Mouse (Mus musculus): ENCODE measurements around the gene Gapdhs. TPM values are rescaled to one million over a fixed set of nuclear protein-coding genes. Genes with fewer than 3 reads are reported as not detected.
A peak's percentile ranks its signal among the peaks of the same experiment; 100 is the strongest.
"Not testable (repeated sequence)": the region's sequence is repeated elsewhere in the genome, so short reads cannot be mapped to it uniquely, and the experiment has no call there.

Gapdhs gene
- polyA plus RNA-seq, 1 experiment from 2014 or later = not detected

- peak; percentile 43; the same call in 1 of the 2 replicates for ATAC-seq (ENCODE audit: insufficient read depth)
- no peaks in the 10 kb centered on the region for H3K9me3 ChIP-seq (replicated peaks)
- no peak overlapping the region for H3K27ac ChIP-seq (replicated peaks)
- WGBS (ENCODE audit: insufficient replicate concordance) = 26% methylated on average over 4 of the region's 4 CpGs
- peaks cover 3% of the 10 kb centered on the region; the same call in 1 of the 2 replicates for H3K4me1 ChIP-seq (replicated peaks)
- no peak overlapping the region for H3K4me3 ChIP-seq (replicated peaks)
- H3K9ac ChIP-seq = no peak overlapping the region
- H3K36me3 ChIP-seq (replicated peaks) = no peaks in the 10 kb centered on the region
- H3K27me3 ChIP-seq = no peaks in the 10 kb centered on the region
- H3K4me2 ChIP-seq = no peak overlapping the region
Measured at GRCm38 (mm10) chr7:30744022-30744598, 629 bp upstream of the Gapdhs start.

GRCm38 (mm10) chr7:30742570-30742969 lies 911 bp downstream of the Gapdhs start:
- H3K27me3 ChIP-seq; H3K9ac ChIP-seq; H3K4me2 ChIP-seq; H3K4me1 ChIP-seq (replicated peaks); ATAC-seq (ENCODE audit: insufficient read depth); H3K36me3 ChIP-seq (replicated peaks); H3K9me3 ChIP-seq (replicated peaks); H3K27ac ChIP-seq (replicated peaks); H3K4me3 ChIP-seq (replicated peaks): not testable (repeated sequence)
- 59% methylated on average over 2 of the region's 2 CpGs for WGBS (ENCODE audit: insufficient replicate concordance)

GRCm38 (mm10) chr7:30736211-30736610 lies 7.3 kb downstream of the Gapdhs start:
- H3K9me3 ChIP-seq (replicated peaks) = no peaks in the 10 kb centered on the region
- no peak overlapping the region for H3K4me2 ChIP-seq
- H3K27me3 ChIP-seq = no peaks in the 10 kb centered on the region
- H3K4me1 ChIP-seq (replicated peaks) = no peaks in the 10 kb centered on the region
- WGBS (ENCODE audit: insufficient replicate concordance) = 82% methylated on average over 3 of the region's 3 CpGs
- no peak overlapping the region for H3K27ac ChIP-seq (replicated peaks)
- ATAC-seq (ENCODE audit: insufficient read depth) = no peak
- H3K4me3 ChIP-seq (replicated peaks) = no peak overlapping the region
- no peak overlapping the region for H3K9ac ChIP-seq
- H3K36me3 ChIP-seq (replicated peaks) = peaks cover 21% of the 10 kb centered on the region; the same call in 1 of the 2 replicates

- peaks cover 24% of the 10 kb centered on the region for H3K4me1 ChIP-seq (replicated peaks)
- WGBS (ENCODE audit: insufficient replicate concordance) = 19% methylated on average over 19 of the region's 22 CpGs
- not testable (repeated sequence) for H3K9me3 ChIP-seq (replicated peaks); ATAC-seq (ENCODE audit: insufficient read depth); H3K27me3 ChIP-seq
- peak overlapping the region; percentile 84 for H3K4me3 ChIP-seq (replicated peaks)
- peaks cover 24% of the 10 kb centered on the region; the same call in 1 of the 2 replicates for H3K36me3 ChIP-seq (replicated peaks)
- peak overlapping the region; percentile 91 for H3K27ac ChIP-seq (replicated peaks)
- peak overlapping the region; percentile 77 for H3K9ac ChIP-seq
- peak overlapping the region; percentile 94 for H3K4me2 ChIP-seq
Measured at GRCm38 (mm10) chr7:30730064-30730722, 13.3 kb downstream of the Gapdhs start.

GRCm38 (mm10) chr7:30729396-30730063 lies 14.0 kb downstream of the Gapdhs start, which contains the start of gene Tmem147:
Tmem147 (minus strand) TSS chr7:30729540.
- no peaks in the 10 kb centered on the region for H3K27me3 ChIP-seq
- H3K4me3 ChIP-seq (replicated peaks) = peak within 1 kb of the TSS; percentile 84
- under 1% methylated on average over 60 of the region's 60 CpGs for WGBS (ENCODE audit: insufficient replicate concordance)
- peaks cover 24% of the 10 kb centered on the region for H3K4me1 ChIP-seq (replicated peaks)
- H3K9me3 ChIP-seq (replicated peaks) = no peaks in the 10 kb centered on the region
- peak; percentile 93 for ATAC-seq (ENCODE audit: insufficient read depth)
- H3K36me3 ChIP-seq (replicated peaks) = peaks cover 21% of the 10 kb centered on the region; the same call in 1 of the 2 replicates
- H3K4me2 ChIP-seq = peak within 1 kb of the TSS; percentile 94
- H3K27ac ChIP-seq (replicated peaks) = peak within 1 kb of the TSS; percentile 91
- peak within 1 kb of the TSS; percentile 77 for H3K9ac ChIP-seq

GRCm38 (mm10) chr7:30728739-30729395 lies 14.6 kb downstream of the Gapdhs start:
- Histone ChIP-seq H3K27ac (replicated peaks) (peak overlapping the region; percentile 91), H3K4me2 (peak overlapping the region; percentile 94)

GRCm38 (mm10) chr7:30728214-30728613 lies 15.3 kb downstream of the Gapdhs start:
- Histone ChIP-seq H3K27me3 (no peaks in the 10 kb centered on the region), H3K27ac (replicated peaks) (no peak overlapping the region; the same call in 1 of the 2 replicates), H3K4me1 (replicated peaks) (peaks cover 30% of the 10 kb centered on the region), H3K9me3 (replicated peaks) (no peaks in the 10 kb centered on the region), H3K4me3 (replicated peaks) (peak overlapping the region; percentile 84), H3K9ac (peak overlapping the region; percentile 77; the same call in 1 of the 2 replicates), H3K36me3 (replicated peaks) (peaks cover 19% of the 10 kb centered on the region; the same call in 1 of the 2 replicates), H3K4me2 (peak overlapping the region; percentile 94)
- 60% methylated on average over 6 of the region's 6 CpGs for WGBS (ENCODE audit: insufficient replicate concordance)
- ATAC-seq (ENCODE audit: insufficient read depth) = no peak

More at GRCm38 (mm10) chr7:30728739-30729395, 14.6 kb downstream of the Gapdhs start:
- Histone ChIP-seq H3K4me1 (replicated peaks) (peaks cover 24% of the 10 kb centered on the region), H3K9me3 (replicated peaks) (no peaks in the 10 kb centered on the region), H3K36me3 (replicated peaks) (peaks cover 19% of the 10 kb centered on the region; the same call in 1 of the 2 replicates), H3K27me3 (no peaks in the 10 kb centered on the region), H3K4me3 (replicated peaks) (peak overlapping the region; percentile 84), H3K9ac (peak overlapping the region; percentile 77)
- peak; percentile 29 for ATAC-seq (ENCODE audit: insufficient read depth)
- 5% methylated on average over 26 of the region's 26 CpGs for WGBS (ENCODE audit: insufficient replicate concordance)

- H3K36me3 ChIP-seq (replicated peaks) = 0 out of 2 replicates have a peak, but pooled peaks cover 12% of the 10 kb centered on the region
- 53% methylated on average over 6 of the region's 6 CpGs for WGBS (ENCODE audit: insufficient replicate concordance)
- ATAC-seq (ENCODE audit: insufficient read depth) = no peak
- no peak overlapping the region for H3K9ac ChIP-seq
- H3K4me3 ChIP-seq (replicated peaks) = no peak overlapping the region
- H3K27me3 ChIP-seq = no peaks in the 10 kb centered on the region
- no peak overlapping the region for H3K27ac ChIP-seq (replicated peaks)
- H3K4me2 ChIP-seq = no peak overlapping the region
- no peaks in the 10 kb centered on the region for H3K9me3 ChIP-seq (replicated peaks)
- peaks cover 35% of the 10 kb centered on the region for H3K4me1 ChIP-seq (replicated peaks)
Measured at GRCm38 (mm10) chr7:30723274-30723953, 20.1 kb downstream of the Gapdhs start.

- Histone ChIP-seq H3K4me1 (replicated peaks) (peaks cover 44% of the 10 kb centered on the region), H3K27ac (replicated peaks) (no peak overlapping the region), H3K27me3 (peaks cover 15% of the 10 kb centered on the region), H3K36me3 (replicated peaks) (0 out of 2 replicates have a peak, but pooled peaks cover 4% of the 10 kb centered on the region), H3K4me3 (replicated peaks) (no peak overlapping the region), H3K9me3 (replicated peaks) (no peaks in the 10 kb centered on the region), H3K9ac (no peak overlapping the region), H3K4me2 (no peak overlapping the region)
- WGBS (ENCODE audit: insufficient replicate concordance) = 71% methylated on average over 7 of the region's 7 CpGs
- ATAC-seq (ENCODE audit: insufficient read depth) = no peak
Measured at GRCm38 (mm10) chr7:30721286-30721685, 22.2 kb downstream of the Gapdhs start.

- Histone ChIP-seq H3K27ac (replicated peaks) (no peak overlapping the region), H3K4me3 (replicated peaks) (no peak overlapping the region), H3K9me3 (replicated peaks) (no peaks in the 10 kb centered on the region), H3K27me3 (peaks cover 31% of the 10 kb centered on the region), H3K36me3 (replicated peaks) (no peaks in the 10 kb centered on the region), H3K4me2 (no peak overlapping the region), H3K4me1 (replicated peaks) (peaks cover 44% of the 10 kb centered on the region), H3K9ac (no peak overlapping the region)
- WGBS (ENCODE audit: insufficient replicate concordance) = 68% methylated on average over 5 of the region's 5 CpGs
- peak; percentile 14; the same call in 1 of the 2 replicates for ATAC-seq (ENCODE audit: insufficient read depth)
Measured at GRCm38 (mm10) chr7:30719669-30720068, 23.8 kb downstream of the Gapdhs start.

Data from liver, embryonic 15.5 days (tissue).